Mouse (Mus musculus) thymus, adult 18-20 months (tissue): ENCODE data around the gene Macrod2.

Source experiments
- DNase-seq, 2 experiments: peaks; one replicate each; pipeline ENCODE4 v3.0.0; 2022; ENCODE audit warnings: mixed read lengths in 2 of 2

The Macrod2 gene

DNA sequence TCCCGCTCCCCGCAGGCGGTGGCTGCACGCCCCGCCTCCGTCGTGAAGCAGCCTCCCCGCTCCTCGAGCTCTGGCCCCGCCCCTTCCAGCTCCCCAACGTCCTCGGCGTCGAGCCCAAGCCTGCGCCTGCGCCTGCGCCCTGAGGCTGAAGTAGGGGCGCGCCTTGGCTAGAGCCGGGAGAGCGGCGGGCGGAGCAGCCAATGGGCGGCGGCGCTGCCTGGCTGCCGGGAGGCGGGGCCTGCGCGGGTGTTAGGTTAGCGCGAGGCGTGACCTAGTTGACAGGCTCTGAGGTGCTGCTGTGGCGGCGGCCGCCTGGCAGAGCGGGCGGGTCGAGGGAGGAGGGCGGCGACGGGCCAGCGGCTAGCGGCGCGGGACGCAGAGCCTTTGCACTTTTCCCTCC is at the start of gene Macrod2:
Macrod2 (plus strand) TSS at position 131 of the 400 bp plus-strand sequence.
- peak; percentile 94 to 95 for DNase-seq

- no peak for DNase-seq
These were observed 35.2 kb upstream of the Macrod2 start for GRCm38 (mm10) chr2:140359905-140360304.

- no peak for DNase-seq
These were observed 30.3 kb upstream of the Macrod2 start for GRCm38 (mm10) chr2:140364804-140365203.

DNA sequence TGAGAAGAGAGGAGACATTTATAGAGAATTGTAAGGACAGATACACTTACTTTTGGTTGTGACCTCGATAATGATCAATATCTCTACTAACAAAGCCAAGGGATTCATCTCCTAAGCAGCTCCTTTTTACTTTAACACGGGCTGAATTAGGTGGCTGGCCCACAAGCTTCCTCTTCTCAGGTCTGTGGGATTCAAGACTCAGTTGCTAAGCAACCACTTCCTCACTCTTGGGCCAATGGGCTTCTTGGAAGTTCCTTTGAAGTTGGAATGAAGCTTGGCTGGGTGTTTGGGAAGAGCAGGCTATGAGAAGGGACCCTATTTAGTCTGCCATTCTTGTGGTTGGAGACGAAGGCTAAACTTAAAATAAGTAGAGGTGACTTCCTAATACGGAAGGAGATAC is 5.6 kb upstream of the Macrod2 start, which contains the start of gene Sel1l2:
Sel1l2 (minus strand) TSS at position 182 of the 400 bp plus-strand sequence.
- no peak for DNase-seq

- DNase-seq = peak; percentile 14 to 26
These were observed 679 bp downstream of the Macrod2 start for GRCm38 (mm10) chr2:140395744-140396231.

- DNase-seq = no peak
These were observed 30.7 kb downstream of the Macrod2 start for GRCm38 (mm10) chr2:140425844-140426243.

DNA sequence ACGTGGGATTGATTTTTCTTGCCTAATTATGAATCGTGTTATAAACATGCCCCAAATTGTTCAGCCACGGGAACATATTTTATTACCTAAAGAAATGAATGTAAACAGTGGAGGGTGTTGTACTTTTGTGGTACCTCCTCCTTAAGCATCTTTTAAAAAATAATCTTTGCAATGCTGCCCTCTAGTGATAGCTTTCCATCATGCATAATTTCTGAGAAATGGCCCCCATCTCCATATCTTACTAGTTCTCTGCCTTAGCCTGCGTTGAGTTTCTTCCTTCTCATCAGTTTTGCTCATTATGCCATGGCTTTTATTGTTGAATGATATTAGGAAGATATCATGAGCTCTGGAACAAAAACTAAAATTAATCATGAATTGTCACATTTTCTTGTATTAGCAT is 32.2 kb downstream of the Macrod2 start:
- no peak for DNase-seq

- no peak for DNase-seq
These were observed 44.0 kb downstream of the Macrod2 start for GRCm38 (mm10) chr2:140439081-140439480.

- no peak for DNase-seq
These were observed 53.5 kb downstream of the Macrod2 start for GRCm38 (mm10) chr2:140448636-140449035.

GRCm38 (mm10) chr2:140475770-140476169 is 80.7 kb downstream of the Macrod2 start:
- no peak for DNase-seq

- no peak for DNase-seq
These were observed 81.8 kb downstream of the Macrod2 start for GRCm38 (mm10) chr2:140476891-140477290.

DNA sequence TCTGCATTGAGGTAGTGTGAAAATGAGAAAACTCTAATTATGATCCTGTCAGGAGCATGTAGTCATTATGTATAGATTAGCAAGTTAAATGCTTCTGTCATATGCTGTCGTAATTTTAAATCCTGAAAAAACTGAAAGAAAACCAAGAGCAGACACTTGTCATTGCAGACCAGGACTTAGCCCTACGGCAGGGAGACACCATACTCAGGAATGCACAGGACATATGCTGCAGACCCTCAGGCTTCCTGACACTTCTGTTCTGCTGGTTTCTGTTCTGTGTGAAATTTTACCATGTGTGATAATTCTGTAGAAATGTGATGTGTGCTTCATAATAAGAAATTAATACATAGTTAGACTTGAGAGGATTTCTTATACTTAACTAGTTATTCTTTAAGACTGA is 87.5 kb downstream of the Macrod2 start:
- DNase-seq = no peak

- no peak for DNase-seq
These were observed 102.6 kb downstream of the Macrod2 start for GRCm38 (mm10) chr2:140497688-140498087.

DNA sequence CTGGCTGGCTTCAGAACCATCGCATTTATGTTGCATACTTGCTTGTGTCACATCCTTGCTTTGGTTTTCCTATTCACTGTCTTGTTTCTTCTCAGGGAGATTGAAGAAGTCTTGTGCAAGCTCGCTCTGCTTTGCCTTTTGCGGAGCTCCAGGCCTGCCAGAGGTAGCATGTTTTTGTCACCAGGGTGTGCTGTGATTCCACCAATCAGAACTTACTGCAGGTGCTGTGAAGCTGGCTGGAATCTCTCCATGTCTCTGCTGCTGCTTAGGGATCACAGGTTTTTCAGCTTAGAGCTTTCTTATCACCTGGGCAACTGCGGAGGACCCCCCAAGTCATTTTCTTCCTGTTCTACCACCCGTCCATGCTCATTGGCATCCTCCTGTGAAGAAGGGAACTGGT is 105.8 kb downstream of the Macrod2 start:
- DNase-seq = no peak

DNA sequence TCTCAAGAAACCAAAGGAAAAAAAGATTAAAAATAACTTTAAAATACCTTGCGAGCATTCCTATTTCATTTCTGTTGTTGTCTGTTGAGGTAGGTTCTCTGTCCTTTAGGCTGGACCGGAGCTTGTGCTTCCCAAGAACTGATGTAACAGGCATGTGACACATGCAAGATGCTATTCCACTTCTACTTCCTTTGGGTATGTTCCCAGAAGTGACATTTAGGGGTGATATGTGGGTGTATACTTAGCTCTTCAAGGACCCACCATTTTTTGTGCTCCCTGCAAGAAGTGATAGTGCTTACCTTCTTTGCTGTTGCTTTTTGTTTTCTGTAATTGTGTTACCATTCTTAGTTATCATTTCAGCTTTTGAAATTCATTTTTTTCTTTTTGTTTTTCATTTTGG is 126.4 kb downstream of the Macrod2 start:
- DNase-seq = no peak

DNA sequence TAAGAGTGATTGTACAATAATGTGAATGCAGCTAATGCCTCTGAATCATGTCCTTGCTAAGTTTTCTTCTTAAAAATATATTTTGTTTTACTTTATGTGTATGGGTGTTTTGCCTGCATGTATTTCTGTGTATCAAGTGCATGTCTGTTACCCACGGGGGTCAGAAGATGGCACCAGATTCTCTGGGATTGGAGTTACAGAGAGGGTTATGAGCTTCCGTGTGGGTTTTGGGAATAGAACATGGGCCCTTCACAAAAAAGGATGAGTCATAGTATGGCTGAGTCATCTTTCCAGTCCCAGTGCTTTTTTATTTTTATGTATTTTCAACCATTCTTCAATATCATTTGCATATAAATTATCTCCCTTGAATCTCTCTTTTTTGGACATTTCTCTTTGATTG is 135.1 kb downstream of the Macrod2 start:
- DNase-seq = no peak

DNA sequence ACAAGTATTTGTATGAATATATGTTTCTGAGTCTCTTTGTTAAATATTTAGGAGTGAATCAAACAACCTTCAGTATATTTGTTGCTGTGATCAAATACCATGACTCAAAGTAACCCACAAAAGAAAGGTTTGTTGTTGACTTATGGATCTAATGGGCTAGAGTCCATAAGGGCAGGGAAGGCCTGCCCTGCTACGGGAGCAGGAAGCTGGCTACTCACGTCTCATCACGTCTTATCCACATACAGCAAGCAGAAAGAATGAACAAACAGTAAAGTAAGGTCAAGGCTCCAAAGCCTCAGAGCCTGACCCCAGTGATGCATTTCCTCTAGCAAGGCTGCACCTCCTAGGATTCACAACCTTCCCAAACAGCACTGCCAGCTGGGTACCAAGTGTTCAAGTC is 136.9 kb downstream of the Macrod2 start:
- no peak for DNase-seq

DNA sequence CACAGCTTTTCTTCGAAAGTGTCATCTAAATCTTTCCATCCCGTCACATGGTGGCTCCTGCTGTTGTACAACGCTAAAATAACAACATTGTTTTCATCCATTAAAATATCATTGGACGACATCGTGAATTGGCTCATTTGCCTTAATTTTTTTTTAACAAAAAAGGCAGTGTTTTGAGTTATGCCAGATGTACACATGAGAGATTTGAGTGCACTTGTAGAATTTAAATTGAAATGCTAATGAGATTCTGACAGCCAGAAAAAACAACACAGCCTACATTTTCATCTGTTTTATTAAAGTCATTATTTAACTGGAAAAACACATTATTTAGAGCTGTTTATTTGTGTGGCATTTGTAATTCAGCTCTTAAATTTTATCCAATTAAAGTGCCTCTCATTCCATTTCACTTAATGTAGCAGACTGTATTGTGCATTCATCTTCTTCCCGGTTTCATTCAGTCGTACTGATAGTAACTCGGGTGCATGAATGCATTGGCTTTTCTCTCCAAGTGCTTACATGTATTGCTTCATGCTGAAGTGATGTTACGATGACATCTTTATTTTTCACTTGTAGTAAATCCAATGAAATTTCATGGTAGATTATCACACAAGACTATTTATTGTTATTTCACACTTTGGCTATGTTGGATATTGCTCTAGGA is 137.9 kb downstream of the Macrod2 start:
- DNase-seq = no peak

DNA sequence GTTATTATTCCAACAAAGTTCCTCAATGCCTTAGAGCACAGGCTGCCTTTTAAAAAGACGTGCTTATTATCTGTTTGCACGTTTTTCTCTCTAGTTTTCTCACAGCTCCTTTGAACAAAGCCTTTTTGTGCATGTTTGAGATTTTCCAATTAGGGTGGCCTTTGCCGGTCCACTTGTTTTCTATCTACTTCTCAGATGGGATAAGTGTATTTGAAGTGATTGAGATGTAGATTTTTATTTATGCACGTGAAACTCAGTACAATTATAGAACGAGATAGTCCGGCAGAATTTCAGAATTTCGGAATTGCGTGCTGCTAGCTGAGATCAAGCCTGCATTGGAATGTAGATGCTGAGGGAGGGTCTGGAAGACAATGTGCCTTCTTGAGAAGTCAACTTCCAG is 138.5 kb downstream of the Macrod2 start:
- DNase-seq = no peak

DNA sequence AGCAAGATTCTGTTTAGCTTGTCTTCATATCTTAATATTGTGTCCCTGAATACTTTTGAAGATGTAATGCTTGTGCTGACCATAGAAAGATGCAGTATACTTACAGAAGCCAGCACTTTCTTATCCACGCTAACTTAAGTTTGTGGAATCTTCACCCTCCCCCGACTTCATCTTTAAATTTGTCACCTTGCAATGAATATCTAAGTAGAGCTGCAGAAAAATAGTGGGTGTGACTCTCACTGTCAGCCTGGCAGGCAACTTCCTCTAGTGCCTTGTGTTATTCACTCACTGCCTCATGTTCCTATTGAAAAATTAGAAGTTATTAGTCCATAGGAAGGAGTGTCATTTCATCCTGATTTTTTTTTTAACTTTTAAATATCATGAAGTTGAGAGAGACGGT is 139.5 kb downstream of the Macrod2 start:
- no peak for DNase-seq

DNA sequence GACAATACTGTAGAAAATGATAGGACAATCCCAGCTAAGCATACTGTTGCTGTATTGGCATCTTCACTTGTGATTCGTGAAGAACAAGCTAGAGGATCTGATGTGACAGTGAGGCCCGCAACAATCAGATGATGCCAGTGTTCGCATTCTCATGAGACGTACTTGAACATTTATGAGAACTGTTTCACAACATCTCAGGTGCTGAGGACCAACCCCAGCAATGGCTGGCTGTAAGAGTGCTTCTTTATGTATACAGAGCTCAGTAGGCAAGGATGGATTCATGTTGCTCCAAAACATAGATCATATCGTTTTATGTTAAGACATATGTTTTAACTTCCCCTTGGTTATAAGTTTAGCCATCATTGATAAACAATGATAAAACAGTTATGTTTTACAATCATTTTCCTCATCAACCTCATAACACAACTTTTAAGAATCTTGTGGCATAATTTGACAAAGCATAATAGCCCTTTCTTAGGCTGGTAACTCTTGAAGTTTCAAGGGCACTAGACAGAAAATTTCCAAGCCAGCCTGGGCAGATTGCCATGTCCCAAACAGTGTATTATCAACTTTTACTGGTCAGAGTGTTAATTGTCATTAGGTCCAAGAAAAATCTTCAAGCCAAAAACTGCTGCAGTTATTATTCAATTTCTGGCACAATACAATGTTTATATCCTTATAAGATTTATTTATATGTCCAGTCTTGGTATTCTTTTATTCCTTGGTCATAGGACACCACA is 140.9 kb downstream of the Macrod2 start:
- no peak for DNase-seq

DNA sequence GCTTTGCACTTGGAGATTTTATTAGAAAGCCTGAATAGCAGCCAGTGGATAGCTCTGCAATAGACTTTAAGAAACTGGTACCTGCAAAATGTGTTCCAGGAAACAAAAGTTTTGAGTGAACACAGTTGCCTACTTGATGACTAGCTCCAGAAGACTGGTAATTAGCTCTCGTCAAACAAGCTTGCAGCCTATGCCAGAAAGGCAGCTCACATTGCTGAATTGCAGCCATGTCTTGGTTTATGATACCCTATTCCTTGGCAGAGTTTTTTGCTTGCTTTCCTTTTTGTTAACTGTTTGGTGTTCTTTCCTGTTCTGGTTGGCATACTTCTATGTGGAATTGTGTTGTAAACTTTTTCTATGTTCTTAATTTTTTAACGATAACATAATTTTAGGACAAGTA is 154.2 kb downstream of the Macrod2 start:
- no peak for DNase-seq

DNA sequence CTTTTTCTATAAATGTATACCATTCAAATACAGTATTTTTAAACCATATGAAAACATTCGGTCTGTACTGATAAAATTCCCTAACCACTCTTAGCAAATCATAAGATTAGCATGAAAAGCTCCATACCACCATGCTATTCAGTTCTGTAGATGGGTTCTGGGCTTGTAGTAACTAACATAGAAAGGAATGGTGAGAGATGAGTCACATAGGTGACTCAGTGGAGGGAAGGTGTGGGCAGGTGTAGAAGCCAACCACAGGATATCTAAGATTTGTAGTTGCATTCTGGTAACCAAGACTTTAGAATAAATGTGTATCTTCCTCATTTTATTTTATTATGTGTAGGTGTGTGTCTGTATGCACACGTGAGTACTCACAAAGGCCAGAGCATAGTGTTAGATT is 166.3 kb downstream of the Macrod2 start:
- no peak for DNase-seq

GRCm38 (mm10) chr2:140570874-140571273 is 175.8 kb downstream of the Macrod2 start:
- DNase-seq = no peak
